Comparison of ENCODE assay signal across 8 mouse cellular contexts in genomic region chr14:45316927-45317326, GRCm38 (mm10). TPM values are rescaled to one million over a fixed set of nuclear protein-coding genes. Genes with fewer than 3 reads are reported as not detected.
DNase-seq lines count a peak whose midpoint lies in the region; ATAC-seq and TF ChIP-seq lines count a peak whose summit lies in the region.

No protein-coding gene starts in this region.

- intact Hi-C loops in left cerebral cortex, adult 2 months (cut with DNase I): loop anchor here (5.0 kb wide), 2 partner anchors 100 to 455 kb away; partner anchors contain the start of gene Gpr137c

- WGBS in embryonic facial prominence, embryonic 15.5 days: 69% methylated on average over 5 of the region's 5 CpGs
- WGBS in limb, embryonic 13.5 days: 78% methylated on average over 5 of the region's 5 CpGs
- 29% methylated on average over 5 of the region's 5 CpGs for WGBS in small intestine, adult 2 months

- TF ChIP-seq CTCF in left cerebral cortex, adult 2 months (IDR thresholded peaks at IDR 0.05): no peak
- no peak for TF ChIP-seq CTCF in small intestine, adult 2 months (IDR thresholded peaks at IDR 0.05; ENCODE audit: extremely low read depth, insufficient read length, insufficient replicate concordance, low read depth, low read length)

- H3K9me3 ChIP-seq in embryonic facial prominence, embryonic 15.5 days (replicated peaks): no peaks in the 10 kb centered on the region
- H3K9me3 ChIP-seq in limb, embryonic 13.5 days: no peaks in the 10 kb centered on the region

- H3K9ac ChIP-seq in embryonic facial prominence, embryonic 15.5 days: no peak overlapping the region
- H3K9ac ChIP-seq in limb, embryonic 13.5 days: peak overlapping the region; percentile 90; the same call in 1 of the 2 replicates

- H3K4me3 ChIP-seq in left cerebral cortex, adult 2 months: peak overlapping the region; percentile 97
- peak overlapping the region; percentile 91 for H3K4me3 ChIP-seq in embryonic facial prominence, embryonic 15.5 days (replicated peaks)
- peak overlapping the region; percentile 84 for H3K4me3 ChIP-seq in limb, embryonic 13.5 days
- H3K4me3 ChIP-seq in small intestine, adult 2 months (ENCODE audit: low read depth, low read length): peak overlapping the region; percentile 52

- no peaks in the 10 kb centered on the region for H3K27me3 ChIP-seq in embryonic facial prominence, embryonic 15.5 days
- H3K27me3 ChIP-seq in limb, embryonic 13.5 days: no peaks in the 10 kb centered on the region
- no peaks in the 10 kb centered on the region for H3K27me3 ChIP-seq in small intestine, adult 2 months (ENCODE audit: control insufficient read depth, insufficient read depth, low read length)

- peaks cover 16% of the 10 kb centered on the region for H3K4me1 ChIP-seq in embryonic facial prominence, embryonic 15.5 days
- peaks cover 12% of the 10 kb centered on the region for H3K4me1 ChIP-seq in limb, embryonic 13.5 days
- peaks cover 7% of the 10 kb centered on the region; the same call in 1 of the 2 replicates for H3K4me1 ChIP-seq in small intestine, adult 2 months (ENCODE audit: control insufficient read depth, insufficient read depth, insufficient read length, low read length)

- ATAC-seq in embryonic facial prominence, embryonic 15.5 days (ENCODE audit: insufficient number of reproducible peaks, low FRiP score, low TSS enrichment, low read depth): no peak
- ATAC-seq in limb, embryonic 13.5 days (ENCODE audit: low FRiP score, low read depth): no peak

- no peaks in the 10 kb centered on the region for H3K36me3 ChIP-seq in embryonic facial prominence, embryonic 15.5 days
- H3K36me3 ChIP-seq in limb, embryonic 13.5 days: no peaks in the 10 kb centered on the region
- no peaks in the 10 kb centered on the region for H3K36me3 ChIP-seq in small intestine, adult 2 months (ENCODE audit: control insufficient read depth, insufficient read depth, low read length)

- DNase-seq in left cerebral cortex, adult 2 months (ENCODE audit: extremely low spot score in 1 of 2, low spot score in 2 of 2): no peak
- DNase-seq in left cerebral cortex, adult 9 months (ENCODE audit: low spot score in 2 of 2): no peak
- no peak for DNase-seq in cerebellum, adult 8-10 months
- no peak for DNase-seq in spleen, postnatal 4 days (ENCODE audit: low spot score in 2 of 2)
- no peak for DNase-seq in layer of hippocampus, postnatal 14 days (ENCODE audit: low spot score in 2 of 2)

- peak overlapping the region; percentile 67 for H3K4me2 ChIP-seq in embryonic facial prominence, embryonic 15.5 days (replicated peaks)
- H3K4me2 ChIP-seq in limb, embryonic 13.5 days (replicated peaks): peak overlapping the region; percentile 79

- H3K27ac ChIP-seq in left cerebral cortex, adult 2 months: no peak overlapping the region
- H3K27ac ChIP-seq in embryonic facial prominence, embryonic 15.5 days (replicated peaks): no peak overlapping the region
- no peak overlapping the region for H3K27ac ChIP-seq in limb, embryonic 13.5 days
- no peak overlapping the region for H3K27ac ChIP-seq in small intestine, adult 2 months (ENCODE audit: insufficient read depth, low read depth, low read length)

- TF ChIP-seq POLR2A in small intestine, adult 2 months (IDR thresholded peaks at IDR 0.05; ENCODE audit: low read depth, low read length): no peak

RNA-seq across cellular contexts. Expression of gene Ero1l, which starts 1.6 kb away (rescaled TPM):
- total RNA-seq in left cerebral cortex, adult 2 months (2021): 10 to 100 TPM; 43.8 to 49.4 TPM
- 34.6 and 38.0 TPM in 2 replicates for polyA plus RNA-seq in embryonic facial prominence, embryonic 15.5 days (2015; fragmentation: Nextera tagmentation; extraction: Ambion mirVana)
- 30.2 and 32.7 TPM in 2 replicates for polyA plus RNA-seq in limb, embryonic 13.5 days (2015; fragmentation: Nextera tagmentation; extraction: Ambion mirVana)
- 3.1 and 4.0 TPM in 2 replicates for polyA plus RNA-seq in small intestine, adult 2 months (2012; rRNA removed)
- total RNA-seq in layer of hippocampus, postnatal 14 days (2021): 10 to 100 TPM; 26.9 to 30.0 TPM

RNA-seq across cellular contexts. Expression of gene Psmc6, which starts 12.7 kb away (rescaled TPM):
- total RNA-seq in left cerebral cortex, adult 2 months (2021): 100 to 1,000 TPM in 1 of 2 experiments, 10 to 100 TPM in 1; 90.1 to 102 TPM
- polyA plus RNA-seq in embryonic facial prominence, embryonic 15.5 days (2015; fragmentation: Nextera tagmentation; extraction: Ambion mirVana): 137 and 138 TPM in 2 replicates
- 168 and 175 TPM in 2 replicates for polyA plus RNA-seq in limb, embryonic 13.5 days (2015; fragmentation: Nextera tagmentation; extraction: Ambion mirVana)
- 3.3 and 4.8 TPM in 2 replicates for polyA plus RNA-seq in small intestine, adult 2 months (2012; rRNA removed)
- 100 to 1,000 TPM in 1 of 2 experiments, 10 to 100 TPM in 1; 98.3 to 105 TPM for total RNA-seq in layer of hippocampus, postnatal 14 days (2021)

RNA-seq across cellular contexts. Expression of gene Styx, which starts 34.0 kb away (rescaled TPM):
- 10 to 100 TPM; 11.0 to 14.3 TPM for total RNA-seq in left cerebral cortex, adult 2 months (2021)
- 59.4 and 74.8 TPM in 2 replicates for polyA plus RNA-seq in embryonic facial prominence, embryonic 15.5 days (2015; fragmentation: Nextera tagmentation; extraction: Ambion mirVana)
- 79.4 and 81.0 TPM in 2 replicates for polyA plus RNA-seq in limb, embryonic 13.5 days (2015; fragmentation: Nextera tagmentation; extraction: Ambion mirVana)
- polyA plus RNA-seq in small intestine, adult 2 months (2012; rRNA removed): 5.5 and 19.3 TPM in 2 replicates
- 10 to 100 TPM; 18.7 to 18.8 TPM for total RNA-seq in layer of hippocampus, postnatal 14 days (2021)

Comparison
In these comparisons a context has a peak if more than half of its experiments do, and no peak if none do; other contexts are left out.
1. RNA of gene Psmc6, which starts 12.7 kb away (polyA plus RNA-seq): 168 to 175 TPM in limb, embryonic 13.5 days and 137 to 138 TPM in embryonic facial prominence, embryonic 15.5 days; 3.3 to 4.8 TPM in small intestine, adult 2 months; every median in the first group is over 10 times any median in the second.
2. Peak in every context shown above with its lines, with median percentiles within 50 percentile points of each other: H3K4me3 ChIP-seq.